Mouse (Mus musculus): ENCODE data around the gene Cdc42bpa. TPM values are rescaled to one million over a fixed set of nuclear protein-coding genes. Genes with fewer than 3 reads are reported as not detected.

Cdc42bpa gene
- polyA plus RNA-seq, 1 experiment, result 20.2 TPM

- 67% methylated on average over 5 of the region's 5 CpGs for WGBS
- DNase-seq, result no peak
- Histone ChIP-seq H3K27me3 (replicated peaks; ENCODE audit: control insufficient read depth, insufficient read depth, low read length) (no peaks in the 10 kb centered on the region), H3K36me3 (ENCODE audit: control insufficient read depth, insufficient read depth, low read length) (no peaks in the 10 kb centered on the region), H3K4me3 (ENCODE audit: insufficient read depth, low read depth, low read length) (no peak overlapping the region), H3K27ac (ENCODE audit: insufficient read depth, low read depth, low read length) (no peak overlapping the region), H3K4me1 (ENCODE audit: control insufficient read depth, insufficient read depth, low read length) (peaks cover 52% of the 10 kb centered on the region)
- no peak for TF ChIP-seq POLR2A (IDR thresholded peaks at IDR 0.05; ENCODE audit: low read depth, low read length)
- TF ChIP-seq CTCF (conservative IDR thresholded peaks at IDR 0.05; ENCODE audit: insufficient read depth, insufficient read length, low read depth, low read length), result no peak
These were observed 225.6 kb downstream of the Cdc42bpa start for GRCm38 (mm10) chr1:180185877-180186276.

DNA sequence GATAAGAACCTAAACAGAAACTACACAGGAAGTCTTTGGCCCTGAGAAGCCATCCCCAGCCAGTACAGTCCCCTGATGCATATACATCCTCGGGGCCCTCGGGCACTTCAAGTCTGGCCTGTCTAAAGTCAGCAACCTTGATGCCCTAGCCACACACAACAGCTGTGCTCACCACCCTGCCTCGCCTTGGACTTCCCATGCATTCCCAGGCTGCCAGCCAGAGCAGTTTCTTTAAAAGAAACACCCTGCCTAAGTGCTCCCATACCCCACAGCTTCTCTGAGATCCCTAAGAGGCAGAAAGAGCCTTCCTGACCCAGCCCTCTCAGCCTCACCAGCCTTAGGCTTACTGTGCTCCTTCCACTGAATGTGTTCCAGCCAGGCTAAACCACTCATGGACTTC lies 226.1 kb downstream of the Cdc42bpa start:
- Histone ChIP-seq H3K27ac (ENCODE audit: insufficient read depth, low read depth, low read length) (no peak overlapping the region), H3K27me3 (replicated peaks; ENCODE audit: control insufficient read depth, insufficient read depth, low read length) (no peaks in the 10 kb centered on the region)

DNA sequence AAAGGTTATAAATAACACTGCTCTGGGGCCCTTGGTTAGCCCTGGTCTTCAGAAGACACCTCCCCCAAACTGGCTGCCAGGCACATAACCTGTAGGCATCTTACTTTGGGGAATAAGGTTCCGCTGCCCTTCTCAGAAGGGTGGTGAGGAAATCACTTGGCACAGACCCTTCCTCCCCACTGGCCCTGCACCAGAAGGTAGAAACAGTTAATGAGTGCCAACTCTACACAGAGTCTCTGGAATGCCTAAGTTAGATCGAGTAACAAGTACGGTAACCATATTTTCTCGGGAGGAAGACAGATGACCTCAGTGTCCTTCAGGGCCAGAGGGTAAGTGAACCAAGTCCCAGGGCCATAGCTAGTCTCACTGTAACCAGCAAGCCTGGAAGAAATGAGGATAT lies 228.7 kb downstream of the Cdc42bpa start:
- Histone ChIP-seq H3K27ac (ENCODE audit: insufficient read depth, low read depth, low read length) (no peak overlapping the region), H3K4me3 (ENCODE audit: insufficient read depth, low read depth, low read length) (no peak overlapping the region), H3K4me1 (ENCODE audit: control insufficient read depth, insufficient read depth, low read length) (peaks cover 44% of the 10 kb centered on the region), H3K27me3 (replicated peaks; ENCODE audit: control insufficient read depth, insufficient read depth, low read length) (no peaks in the 10 kb centered on the region), H3K36me3 (ENCODE audit: control insufficient read depth, insufficient read depth, low read length) (no peaks in the 10 kb centered on the region)
- WGBS, result 37% methylated on average over 4 of the region's 4 CpGs
- TF ChIP-seq CTCF (conservative IDR thresholded peaks at IDR 0.05; ENCODE audit: insufficient read depth, insufficient read length, low read depth, low read length), result no peak
- TF ChIP-seq POLR2A (IDR thresholded peaks at IDR 0.05; ENCODE audit: low read depth, low read length), result no peak
- peak; percentile 91 for DNase-seq

More for the DNA sequence above, 226.1 kb downstream of the Cdc42bpa start:
- peaks cover 54% of the 10 kb centered on the region for H3K4me1 ChIP-seq (ENCODE audit: control insufficient read depth, insufficient read depth, low read length)
- TF ChIP-seq POLR2A (IDR thresholded peaks at IDR 0.05; ENCODE audit: low read depth, low read length) (no peak), CTCF (conservative IDR thresholded peaks at IDR 0.05; ENCODE audit: insufficient read depth, insufficient read length, low read depth, low read length) (no peak)
- no peak for DNase-seq
- no peaks in the 10 kb centered on the region for H3K36me3 ChIP-seq (ENCODE audit: control insufficient read depth, insufficient read depth, low read length)
- H3K4me3 ChIP-seq (ENCODE audit: insufficient read depth, low read depth, low read length), result no peak overlapping the region
- WGBS, result 77% methylated on average over 3 of the region's 3 CpGs

GRCm38 (mm10) chr1:180191112-180191511 lies 230.8 kb downstream of the Cdc42bpa start:
- Histone ChIP-seq H3K36me3 (ENCODE audit: control insufficient read depth, insufficient read depth, low read length) (no peaks in the 10 kb centered on the region), H3K4me3 (ENCODE audit: insufficient read depth, low read depth, low read length) (no peak overlapping the region), H3K4me1 (ENCODE audit: control insufficient read depth, insufficient read depth, low read length) (peaks cover 48% of the 10 kb centered on the region), H3K27me3 (replicated peaks; ENCODE audit: control insufficient read depth, insufficient read depth, low read length) (no peaks in the 10 kb centered on the region), H3K27ac (ENCODE audit: insufficient read depth, low read depth, low read length) (no peak overlapping the region)
- no peak for TF ChIP-seq CTCF (conservative IDR thresholded peaks at IDR 0.05; ENCODE audit: insufficient read depth, insufficient read length, low read depth, low read length)
- TF ChIP-seq POLR2A (IDR thresholded peaks at IDR 0.05; ENCODE audit: low read depth, low read length), result no peak
- 66% methylated on average over 8 of the region's 8 CpGs for WGBS
- DNase-seq, result no peak

DNA sequence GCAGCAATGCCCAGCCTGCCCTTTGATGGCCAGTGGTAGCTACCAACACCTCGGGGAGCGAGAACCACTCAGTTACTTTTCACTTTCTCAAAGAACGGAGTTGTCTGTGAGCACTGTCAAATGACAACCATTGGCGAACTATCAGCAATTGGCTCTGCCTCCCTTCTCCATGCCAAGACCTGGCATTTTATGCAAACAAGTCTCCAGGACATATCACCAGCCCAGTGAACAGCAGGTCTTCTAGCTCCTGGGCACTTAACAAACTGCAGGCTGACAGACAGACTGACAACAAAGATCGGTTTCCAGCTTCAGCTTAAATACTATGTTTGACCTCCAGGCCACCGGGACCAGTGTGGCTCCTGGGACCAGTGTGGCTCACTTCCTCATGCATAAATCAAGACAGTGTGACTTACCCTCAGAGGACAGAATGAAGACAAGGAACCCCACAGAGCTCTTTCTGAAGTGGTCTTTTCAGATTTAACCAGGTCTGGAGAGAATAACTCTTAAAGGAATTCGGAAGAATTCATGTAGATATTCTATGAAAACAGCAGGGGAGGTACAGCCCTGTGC lies 231.5 kb downstream of the Cdc42bpa start:
- Histone ChIP-seq H3K4me1 (ENCODE audit: control insufficient read depth, insufficient read depth, low read length) (peaks cover 45% of the 10 kb centered on the region), H3K4me3 (ENCODE audit: insufficient read depth, low read depth, low read length) (no peak overlapping the region), H3K27ac (ENCODE audit: insufficient read depth, low read depth, low read length) (no peak overlapping the region), H3K36me3 (ENCODE audit: control insufficient read depth, insufficient read depth, low read length) (no peaks in the 10 kb centered on the region), H3K27me3 (replicated peaks; ENCODE audit: control insufficient read depth, insufficient read depth, low read length) (no peaks in the 10 kb centered on the region)
- TF ChIP-seq CTCF (conservative IDR thresholded peaks at IDR 0.05; ENCODE audit: insufficient read depth, insufficient read length, low read depth, low read length) (no peak), POLR2A (IDR thresholded peaks at IDR 0.05; ENCODE audit: low read depth, low read length) (no peak)
- 43% methylated on average over 7 of the region's 7 CpGs for WGBS
- peak; percentile 59 for DNase-seq

- Histone ChIP-seq H3K36me3 (ENCODE audit: control insufficient read depth, insufficient read depth, low read length) (no peaks in the 10 kb centered on the region), H3K27me3 (replicated peaks; ENCODE audit: control insufficient read depth, insufficient read depth, low read length) (no peaks in the 10 kb centered on the region), H3K4me3 (ENCODE audit: insufficient read depth, low read depth, low read length) (no peak overlapping the region; the same call in 1 of the 2 replicates), H3K4me1 (ENCODE audit: control insufficient read depth, insufficient read depth, low read length) (peaks cover 41% of the 10 kb centered on the region), H3K27ac (ENCODE audit: insufficient read depth, low read depth, low read length) (0 out of 2 replicates have a peak overlapping the region, but pooled peaks have one; percentile 25)
- WGBS, result 29% methylated on average over 4 of the region's 4 CpGs
- no peak for TF ChIP-seq POLR2A (IDR thresholded peaks at IDR 0.05; ENCODE audit: low read depth, low read length)
- TF ChIP-seq CTCF (conservative IDR thresholded peaks at IDR 0.05; ENCODE audit: insufficient read depth, insufficient read length, low read depth, low read length), result no peak
- no peak for DNase-seq
These were observed 232.6 kb downstream of the Cdc42bpa start for GRCm38 (mm10) chr1:180192866-180193265.

GRCm38 (mm10) chr1:180193391-180193935 lies 233.2 kb downstream of the Cdc42bpa start:
- 62% methylated on average over 8 of the region's 8 CpGs for WGBS
- H3K4me1 ChIP-seq (ENCODE audit: control insufficient read depth, insufficient read depth, low read length), result peaks cover 41% of the 10 kb centered on the region
- DNase-seq, result no peak
- no peak overlapping the region for H3K4me3 ChIP-seq (ENCODE audit: insufficient read depth, low read depth, low read length)
- no peaks in the 10 kb centered on the region for H3K27me3 ChIP-seq (replicated peaks; ENCODE audit: control insufficient read depth, insufficient read depth, low read length)
- TF ChIP-seq POLR2A (IDR thresholded peaks at IDR 0.05; ENCODE audit: low read depth, low read length) (no peak), CTCF (conservative IDR thresholded peaks at IDR 0.05; ENCODE audit: insufficient read depth, insufficient read length, low read depth, low read length) (no peak)
- no peak overlapping the region for H3K27ac ChIP-seq (ENCODE audit: insufficient read depth, low read depth, low read length)
- H3K36me3 ChIP-seq (ENCODE audit: control insufficient read depth, insufficient read depth, low read length), result no peaks in the 10 kb centered on the region

All from kidney, adult 2 months (tissue).